Mouse (Mus musculus) olfactory bulb, adult 2 months (tissue): ENCODE results near the gene Trpc4. TPM values are rescaled to one million over a fixed set of nuclear protein-coding genes. Genes with fewer than 3 reads are reported as not detected.
A peak's percentile ranks its signal among the peaks of the same experiment; 100 is the strongest.

ENCODE experiments used
- H3K27ac ChIP-seq: fragments of 200-500 bp; 2 replicates; pipeline ENCODE4 v1.5.1; 2012; ENCODE audit warnings: low read depth, low read length; ENCODE audit not compliant: insufficient read depth
- H3K4me1 ChIP-seq: fragments of 200-500 bp; 2 replicates; pipeline ENCODE4 v1.6.1; 2012; ENCODE audit warnings: low read length; ENCODE audit not compliant: control insufficient read depth, insufficient read depth
- H3K4me3 ChIP-seq: fragments of 200-500 bp; 2 replicates; pipeline ENCODE4 v1.5.1; 2012; ENCODE audit warnings: mild to moderate bottlenecking, low read depth, low read length, moderate library complexity; ENCODE audit not compliant: insufficient read depth
- CTCF ChIP-seq: fragments of 200-500 bp; IDR thresholded peaks from 2 replicates; pipeline ENCODE4 v1.5.1; 2012; ENCODE audit warnings: low read depth, mild to moderate bottlenecking, low read length, moderate library complexity; ENCODE audit not compliant: insufficient read depth
- POLR2A ChIP-seq: fragments of 200-500 bp; IDR thresholded peaks from 2 replicates; pipeline ENCODE4 v1.6.1; 2012; ENCODE audit warnings: mild to moderate bottlenecking, low read depth, low read length, moderate library complexity; ENCODE audit not compliant: insufficient read depth
- WGBS: fragments of 180-500 bp; shearing (Covaris S2); methylation state at CpG from one replicate; pipeline ENCODE4 v1.1.7; 2018; 5-methylcytosine and 5-hydroxymethylcytosine counted together
- polyA plus RNA-seq: library from polyadenylated mRNA; stranded (reverse); fragments of >200 nt; gene quantifications from 2 replicates; pipeline ENCODE4 v1.2.4, GENCODE M21; 2012; ENCODE audit warnings: low replicate concordance; ENCODE audit not compliant: missing spikeins, insufficient read depth, insufficient read length

Gene Trpc4
- not detected in 2 replicates for polyA plus RNA-seq

DNA sequence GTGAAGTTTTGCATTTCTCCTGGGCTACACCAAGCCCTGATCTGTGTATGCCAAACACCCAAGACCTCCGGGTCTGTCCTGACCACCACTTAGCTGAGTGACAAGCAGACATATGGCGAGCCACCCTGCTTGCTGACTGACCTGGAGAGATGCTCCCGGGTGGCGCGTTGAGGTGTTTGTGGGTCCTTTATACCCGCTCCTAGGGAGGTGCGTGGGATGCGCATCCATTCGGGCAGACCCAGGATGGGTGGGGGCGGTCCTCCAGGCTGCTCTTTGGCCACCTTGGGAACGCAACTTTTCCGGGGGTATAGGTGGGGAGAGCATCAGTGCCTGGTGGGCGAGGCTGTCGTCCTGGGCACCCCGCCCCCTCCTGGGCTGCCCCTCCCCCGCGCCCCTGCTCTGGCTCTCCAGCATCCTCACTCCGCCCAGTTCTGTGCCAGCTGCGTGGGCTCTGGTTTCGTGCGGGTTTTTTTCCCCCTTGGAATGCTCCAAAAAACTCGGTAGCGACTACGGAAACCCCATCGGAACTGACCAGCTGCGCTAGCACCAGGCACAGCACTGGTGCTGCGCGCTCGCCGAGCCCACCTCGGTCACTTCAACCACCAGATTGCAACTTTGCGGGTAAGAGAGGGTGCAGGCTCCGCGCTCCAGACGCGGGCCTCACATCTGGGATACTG lies at the start of gene Trpc4:
Gene Trpc4, plus strand, starts transcription at position 397 of the 677 bp plus-strand sequence.
- peak within 1 kb of the TSS; percentile 92 for H3K4me3 ChIP-seq
- H3K27ac ChIP-seq: peak within 1 kb of the TSS; percentile 79
- TF ChIP-seq CTCF (no peak), POLR2A (no peak)
- WGBS: 1% methylated on average over 36 of the region's 36 CpGs
- H3K4me1 ChIP-seq: peaks cover 2% of the 10 kb centered on the region; the same call in 1 of the 2 replicates

DNA sequence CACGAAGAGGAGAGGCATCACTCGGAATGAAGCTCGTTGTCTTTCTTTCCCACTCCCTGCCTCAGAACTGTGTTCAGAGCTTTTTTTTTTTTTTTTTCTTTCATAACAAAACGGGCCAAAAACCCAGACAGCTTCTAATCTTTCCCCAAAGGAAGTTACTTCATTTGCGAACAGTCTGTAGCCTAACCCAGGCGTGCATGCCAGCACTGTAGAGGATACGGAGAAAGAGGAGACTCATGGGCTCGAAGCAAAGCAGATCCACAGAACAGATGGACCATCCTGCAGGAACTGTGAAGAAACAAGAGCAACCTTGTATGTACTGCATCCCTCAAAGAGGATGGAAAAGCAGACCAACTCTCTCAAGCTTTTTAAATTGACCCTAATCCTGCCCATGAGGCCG lies 44.3 kb upstream of the Trpc4 start:
- H3K4me1 ChIP-seq: no peaks in the 10 kb centered on the region
- no peak overlapping the region for H3K27ac ChIP-seq
- no peak overlapping the region for H3K4me3 ChIP-seq
- 85% methylated on average over 9 of the region's 9 CpGs for WGBS
- no peak for TF ChIP-seq CTCF
- no peak for TF ChIP-seq POLR2A

DNA sequence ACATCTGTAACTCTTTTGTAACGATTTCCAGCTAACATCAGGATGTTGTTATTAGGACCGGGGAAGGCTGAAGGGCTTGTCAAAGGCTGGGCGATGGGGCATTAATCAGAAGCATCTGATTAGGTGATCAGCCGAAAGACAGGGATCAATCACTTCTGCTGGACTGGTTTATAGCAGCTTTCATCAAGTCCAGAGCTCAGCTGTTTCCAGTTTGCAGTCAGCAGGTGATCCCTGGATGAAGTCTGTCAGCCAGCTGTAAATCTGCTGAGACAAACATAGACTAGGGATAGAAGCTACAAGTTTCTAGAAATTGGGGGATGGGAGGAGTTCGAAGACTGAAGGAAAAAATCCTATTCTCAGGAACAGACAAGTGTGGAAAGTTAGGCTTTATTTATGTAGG lies 20.5 kb upstream of the Trpc4 start:
- Histone ChIP-seq H3K4me3 (no peak overlapping the region), H3K4me1 (no peaks in the 10 kb centered on the region), H3K27ac (no peak overlapping the region)
- TF ChIP-seq CTCF (no peak), POLR2A (no peak)
- WGBS: 83% methylated on average over 5 of the region's 5 CpGs

DNA sequence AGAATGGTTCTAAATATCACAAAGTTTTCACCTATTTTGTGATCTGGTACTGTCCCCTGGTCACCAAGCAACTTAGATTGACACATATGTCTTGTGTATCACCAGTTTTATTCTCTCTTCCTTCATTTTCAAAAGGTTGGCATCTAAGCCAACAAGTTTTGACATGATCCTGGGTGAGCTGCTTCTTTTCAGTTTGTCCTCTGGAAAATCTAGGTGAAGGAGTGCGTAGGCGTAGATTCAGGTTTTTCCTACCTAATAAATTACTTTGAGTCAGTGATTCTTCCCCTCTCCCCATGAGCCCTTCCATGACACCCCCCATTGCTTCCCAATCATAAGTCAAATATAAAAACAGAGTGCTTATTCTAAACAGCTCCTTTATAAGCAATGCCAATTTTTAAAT lies 14.5 kb upstream of the Trpc4 start:
- 100% methylated on average over 2 of the region's 2 CpGs for WGBS
- TF ChIP-seq CTCF (no peak), POLR2A (no peak)
- Histone ChIP-seq H3K4me1 (no peaks in the 10 kb centered on the region), H3K4me3 (no peak overlapping the region), H3K27ac (no peak overlapping the region)

DNA sequence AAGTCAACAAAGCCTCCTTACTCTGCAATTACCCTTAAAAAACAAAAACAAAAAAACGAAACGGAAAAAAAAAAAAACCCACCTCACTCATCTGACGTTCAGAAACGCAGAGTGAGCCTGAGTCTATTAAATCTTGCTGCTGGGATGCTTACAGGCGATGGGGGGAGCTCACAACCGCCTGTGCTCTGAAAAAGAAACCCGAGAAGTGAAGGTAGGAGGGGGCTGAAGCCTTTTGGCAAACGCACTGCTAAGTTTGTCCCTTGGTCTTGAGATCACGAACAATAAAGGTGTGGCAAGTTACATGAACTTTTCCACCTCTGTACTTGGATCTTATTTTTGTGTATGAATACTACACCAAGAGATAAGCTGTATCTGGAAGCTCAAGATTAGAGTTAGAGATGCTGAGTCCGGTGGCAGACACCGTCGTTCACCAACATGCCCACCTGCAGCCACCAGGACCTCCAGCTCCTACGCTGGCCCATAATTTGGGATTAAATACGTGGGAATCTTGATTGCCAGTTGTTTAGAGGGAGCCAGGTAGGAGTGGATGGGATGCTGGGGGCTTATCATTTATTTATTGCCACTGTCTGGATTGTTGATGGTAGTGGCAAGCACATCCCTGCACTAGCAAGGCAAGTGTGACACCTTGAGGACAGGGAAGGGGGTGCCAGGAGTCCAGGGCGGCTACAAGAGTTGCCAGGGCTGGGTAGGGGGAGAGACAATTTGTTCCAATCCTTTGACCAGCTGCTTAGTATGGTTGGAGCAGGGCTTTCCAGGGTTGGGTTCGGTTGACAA lies 794 bp upstream of the Trpc4 start:
- Histone ChIP-seq H3K4me3 (peak overlapping the region; percentile 92), H3K4me1 (peaks cover 2% of the 10 kb centered on the region; the same call in 1 of the 2 replicates), H3K27ac (peak overlapping the region; percentile 43)
- 4% methylated on average over 16 of the region's 16 CpGs for WGBS
- TF ChIP-seq POLR2A (no peak), CTCF (peak; percentile 61; the same call in 1 of the 2 replicates)

DNA sequence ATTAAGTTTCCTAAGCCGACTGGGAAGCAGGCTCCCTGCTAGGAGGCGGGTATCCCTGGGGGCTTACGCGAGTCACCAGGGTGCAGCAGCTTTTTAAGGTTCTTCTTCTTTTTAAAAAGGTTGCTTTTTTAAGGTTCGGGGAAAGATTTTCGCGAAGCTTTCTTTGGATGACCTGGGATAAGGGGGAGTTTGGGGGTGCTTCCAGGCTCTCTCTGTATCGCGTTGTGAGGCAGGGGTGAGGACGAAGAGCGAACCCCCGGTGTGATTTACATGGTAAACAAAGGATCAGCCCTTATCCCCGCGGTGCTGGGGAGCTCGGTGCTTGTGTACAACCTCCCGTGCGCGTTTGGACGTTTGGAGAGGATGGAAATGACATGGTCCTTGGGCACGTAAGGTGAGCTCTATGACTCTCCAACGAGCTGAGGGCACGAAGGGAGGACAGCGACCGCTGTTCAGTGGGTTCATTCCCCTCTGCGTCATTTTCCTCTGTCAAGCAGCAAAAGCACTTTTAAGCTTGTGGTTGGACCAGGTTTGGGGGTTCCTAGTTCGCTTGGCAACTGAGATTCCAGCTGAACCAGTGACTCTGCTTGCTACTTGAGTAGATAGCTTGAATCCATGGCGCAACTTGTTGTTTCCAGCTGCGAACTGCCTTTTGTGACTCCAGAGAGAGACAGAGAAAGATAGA lies 623 bp downstream of the Trpc4 start:
- Histone ChIP-seq H3K4me3 (peak overlapping the region; percentile 92), H3K4me1 (peaks cover 2% of the 10 kb centered on the region; the same call in 1 of the 2 replicates), H3K27ac (peak overlapping the region; percentile 79)
- TF ChIP-seq CTCF (no peak), POLR2A (no peak; the same call in 1 of the 2 replicates)
- WGBS: under 1% methylated on average over 28 of the region's 28 CpGs

DNA sequence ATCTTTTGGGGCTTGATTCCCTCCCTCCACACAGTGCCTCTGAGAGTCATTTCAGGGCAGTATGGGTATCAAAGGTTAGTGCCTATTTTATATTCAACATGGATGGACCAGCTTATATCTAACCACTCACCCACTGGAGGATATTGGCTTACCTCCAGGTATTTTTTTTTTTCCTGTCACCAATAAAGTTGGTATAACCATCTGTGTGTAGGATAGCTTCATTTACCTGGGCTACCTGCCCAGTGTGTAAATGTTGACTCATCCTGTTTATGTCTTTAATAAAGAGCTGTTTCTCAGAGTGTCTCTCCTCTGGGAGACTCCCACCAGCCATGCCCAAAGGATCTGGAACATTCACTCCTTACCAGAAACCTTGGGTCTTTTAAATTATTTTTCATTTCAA lies 14.9 kb downstream of the Trpc4 start:
- Histone ChIP-seq H3K27ac (no peak overlapping the region), H3K4me3 (no peak overlapping the region), H3K4me1 (no peaks in the 10 kb centered on the region)
- TF ChIP-seq POLR2A (no peak), CTCF (no peak)

DNA sequence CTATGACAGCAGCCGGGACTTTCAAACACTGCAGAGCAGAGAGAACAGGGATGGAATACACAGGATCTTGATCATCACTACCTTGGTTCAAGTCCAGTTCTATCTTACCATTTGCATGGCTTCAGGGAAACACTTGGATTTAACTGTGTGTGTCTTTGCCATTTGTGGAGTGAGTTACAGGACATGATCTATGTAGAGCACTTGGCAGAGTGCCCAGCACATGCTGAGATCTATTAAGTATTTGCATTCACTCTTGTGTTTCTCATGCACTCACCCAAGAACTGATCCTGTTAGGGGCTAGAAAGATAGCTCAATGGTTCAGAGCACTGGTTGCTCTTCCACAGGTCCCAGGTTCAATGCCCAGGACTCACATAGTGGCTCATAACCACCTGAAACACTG lies 21.5 kb downstream of the Trpc4 start:
- Histone ChIP-seq H3K4me1 (no peaks in the 10 kb centered on the region), H3K4me3 (no peak overlapping the region), H3K27ac (no peak overlapping the region)
- WGBS: 90% methylated on average over 1 of the region's 1 CpGs
- TF ChIP-seq POLR2A (no peak), CTCF (no peak)
